Mouse (Mus musculus) layer of hippocampus, postnatal 14 days (tissue): ENCODE data around the gene Jph2. TPM values are rescaled to one million over a fixed set of nuclear protein-coding genes. Genes with fewer than 3 reads are reported as not detected.
A peak's percentile ranks its signal among the peaks of the same experiment; 100 is the strongest.

ENCODE experiments used
- DNase-seq, 2 experiments: peaks; one replicate each; pipeline ENCODE4 v3.0.0; 2021 to 2022; ENCODE audit warnings: low spot score in 2 of 2, mixed read lengths in 1 of 2
- total RNA-seq, 2 experiments: library from RNA; stranded (reverse); gene quantifications; 2 replicates each; pipeline ENCODE4 v1.2.3; 2021

The Jph2 gene
- total RNA-seq, 2 experiments from 2014 or later: 0.46 to 0.64 TPM

GRCm38 (mm10) chr2:163317281-163317680 is 80.5 kb downstream of the Jph2 start:
- no peak for DNase-seq

- no peak for DNase-seq
These were observed 87.6 kb downstream of the Jph2 start for GRCm38 (mm10) chr2:163310163-163310688.

GRCm38 (mm10) chr2:163309376-163309775 is 88.4 kb downstream of the Jph2 start:
- DNase-seq: peak; percentile 24 to 60

- DNase-seq: no peak
These were observed 94.8 kb downstream of the Jph2 start for GRCm38 (mm10) chr2:163303037-163303436.

GRCm38 (mm10) chr2:163301641-163302040 is 96.2 kb downstream of the Jph2 start:
- no peak for DNase-seq

GRCm38 (mm10) chr2:163300069-163301060 is 97.4 kb downstream of the Jph2 start:
- peak in 1 of 2 experiments; percentile 60 for DNase-seq

GRCm38 (mm10) chr2:163296999-163297630 is 100.7 kb downstream of the Jph2 start:
- peak in 1 of 2 experiments; percentile 31 for DNase-seq

- DNase-seq: no peak
These were observed 108.9 kb downstream of the Jph2 start for GRCm38 (mm10) chr2:163288881-163289379.

Other genes starting within 250 kb of the Jph2 start
- 10 to 100 TPM; 19.1 to 21.1 TPM for gene Tox2, start 194.9 kb downstream of the Jph2 start, total RNA-seq
- gene Oser1, start 26.7 kb upstream of the Jph2 start, total RNA-seq: 10 to 100 TPM; 17.8 to 19.5 TPM
- 10 to 100 TPM; 76.6 to 80.3 TPM for gene Gdap1l1, start 40.5 kb upstream of the Jph2 start, total RNA-seq
- 10 to 100 TPM; 17.8 to 20.5 TPM for gene Fitm2, start 74.6 kb upstream of the Jph2 start, total RNA-seq
- not detected for gene R3hdml, start 94.3 kb upstream of the Jph2 start, total RNA-seq
- gene Hnf4a, start 108.8 kb upstream of the Jph2 start, total RNA-seq: not detected
- 10 to 100 TPM; 53.1 to 57.6 TPM for gene Ttpal, start 204.3 kb upstream of the Jph2 start, total RNA-seq
- 100 to 1,000 TPM; 209 to 218 TPM for gene Serinc3, start 247.1 kb upstream of the Jph2 start, total RNA-seq